Mouse (Mus musculus) liver, adult 2 months (tissue): ENCODE results near the gene Id3. TPM values are rescaled to one million over a fixed set of nuclear protein-coding genes. Genes with fewer than 3 reads are reported as not detected.

ENCODE experiments used
- DNase-seq: peaks from one replicate; pipeline ENCODE4 v3.0.0-alpha.2; 2011; ENCODE audit warnings: low read depth, low spot score; ENCODE audit errors: extremely low read depth
- H3K27ac ChIP-seq: fragments of 200-500 bp; replicated peaks from 2 replicates; pipeline ENCODE4 v1.5.1; 2012; ENCODE audit warnings: low read depth, mild to moderate bottlenecking, control low read depth, inconsistent platforms, low read length; ENCODE audit not compliant: insufficient read depth
- H3K27me3 ChIP-seq: fragments of 200-500 bp; 2 replicates; pipeline ENCODE4 v1.6.1; 2012; ENCODE audit warnings: mild to moderate bottlenecking, moderate library complexity, low read length, inconsistent platforms; ENCODE audit not compliant: control insufficient read depth, insufficient read depth
- H3K36me3 ChIP-seq: fragments of 200-500 bp; 2 replicates; pipeline ENCODE4 v1.6.1; 2012; ENCODE audit warnings: low read length, inconsistent platforms; ENCODE audit not compliant: control insufficient read depth, insufficient read depth
- H3K4me1 ChIP-seq: fragments of 200-500 bp; 2 replicates; pipeline ENCODE4 v1.6.1; 2011; ENCODE audit warnings: low read length; ENCODE audit not compliant: control insufficient read depth, insufficient read depth
- H3K4me3 ChIP-seq: fragments of 200-500 bp; 2 replicates; pipeline ENCODE4 v1.5.1; 2011; ENCODE audit warnings: low read depth, mild to moderate bottlenecking, control low read depth, low read length, moderate library complexity; ENCODE audit not compliant: insufficient read depth
- H3K79me2 ChIP-seq: fragments of 200-500 bp; 2 replicates; pipeline ENCODE4 v1.6.1; 2012; ENCODE audit warnings: inconsistent platforms, mild to moderate bottlenecking, low read length, moderate library complexity; ENCODE audit not compliant: control insufficient read depth, insufficient read depth
- H3K9ac ChIP-seq: fragments of 200-500 bp; 2 replicates; pipeline ENCODE4 v1.6.1; 2012; ENCODE audit warnings: low read depth, mild to moderate bottlenecking, control low read depth, inconsistent platforms, low read length
- CTCF ChIP-seq: fragments of 200-500 bp; IDR thresholded peaks from 2 replicates; pipeline ENCODE4 v1.5.1; 2011; ENCODE audit warnings: low read depth, low read length, control low read depth
- POLR2A ChIP-seq: fragments of 200-500 bp; IDR thresholded peaks from 2 replicates; pipeline ENCODE4 v1.6.1; 2011; ENCODE audit warnings: low read length, control low read depth; ENCODE audit not compliant: insufficient read depth; ENCODE audit errors: extremely low read depth
- WGBS: fragments of 180-500 bp; shearing (Covaris S2); methylation state at CpG from one replicate; pipeline ENCODE4 v1.1.7; 2018; 5-methylcytosine and 5-hydroxymethylcytosine counted together
- polyA plus RNA-seq: library from polyadenylated mRNA; depleted of rRNA; stranded (reverse); fragments of >200 nt; gene quantifications from 2 replicates; pipeline ENCODE4 v1.2.3, GENCODE M21; 2012
- total RNA-seq: library from RNA; depleted of rRNA; stranded (reverse); fragments of >200 nt; gene quantifications from 2 replicates; pipeline ENCODE4 v1.2.3, GENCODE M21; 2014

Id3 gene
- total and polyA plus RNA-seq, 2 experiments = 33.2 to 274 TPM

DNA sequence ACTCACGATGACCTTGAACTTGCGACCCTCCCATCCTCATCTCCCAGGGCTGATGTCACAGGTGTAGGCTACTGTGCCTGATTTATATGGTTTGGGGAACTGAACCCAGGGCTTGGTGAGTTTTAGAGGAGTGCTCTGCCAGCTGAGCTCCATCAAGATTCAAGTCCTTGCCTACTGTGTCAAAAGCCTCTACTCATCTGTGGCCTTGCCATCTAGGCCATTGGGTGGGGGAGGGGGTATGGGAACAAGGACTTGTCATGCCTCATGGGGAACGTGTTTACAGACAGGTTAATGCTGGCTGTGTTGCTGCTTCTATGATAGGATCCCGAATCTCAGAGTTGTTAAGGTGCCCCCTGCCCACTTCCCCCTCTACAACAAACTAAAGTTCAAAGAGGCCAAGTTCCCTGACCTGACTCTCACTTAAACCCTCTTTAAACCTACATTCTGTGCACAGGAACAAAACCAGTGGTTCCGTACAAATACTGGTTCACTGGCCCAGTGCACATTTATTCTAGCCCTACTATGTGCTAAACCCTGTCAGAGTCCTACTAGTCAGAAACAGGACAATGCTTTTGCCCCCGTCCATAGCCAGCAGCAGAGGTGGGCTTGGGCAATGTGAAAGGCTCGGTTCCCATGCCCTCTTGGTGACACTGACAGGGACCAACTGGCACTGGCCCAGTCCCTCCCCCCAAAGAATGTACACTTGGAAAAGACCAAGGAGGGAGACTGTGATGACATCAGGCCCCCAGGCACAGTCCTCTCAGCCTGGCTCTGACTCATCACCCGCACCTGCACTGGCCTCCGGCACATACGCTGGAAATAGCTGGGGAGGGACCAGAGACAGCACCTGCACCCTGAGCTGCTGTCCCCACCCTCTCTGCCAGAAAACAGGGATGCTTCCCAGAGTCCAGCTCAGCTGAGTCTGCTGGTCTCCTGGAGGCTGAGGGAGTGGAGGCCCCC is 33.1 kb upstream of the Id3 start:
- Histone ChIP-seq H3K4me3 (no peak overlapping the region), H3K27ac (no peak overlapping the region), H3K79me2 (no peaks in the 10 kb centered on the region), H3K4me1 (no peaks in the 10 kb centered on the region), H3K36me3 (no peaks in the 10 kb centered on the region), H3K9ac (no peak overlapping the region), H3K27me3 (no peaks in the 10 kb centered on the region)
- whole genome bisulfite sequencing = 80% methylated on average over 10 of the region's 10 CpGs
- TF ChIP-seq CTCF (no peak), POLR2A (no peak)
- DNase-seq = peak; percentile 45

GRCm38 (mm10) chr4:136112344-136112743 is 31.0 kb upstream of the Id3 start:
- Histone ChIP-seq H3K9ac (no peak overlapping the region), H3K4me1 (peaks cover 4% of the 10 kb centered on the region), H3K27me3 (no peaks in the 10 kb centered on the region), H3K4me3 (no peak overlapping the region), H3K36me3 (no peaks in the 10 kb centered on the region), H3K79me2 (no peaks in the 10 kb centered on the region), H3K27ac (no peak overlapping the region)
- WGBS = 90% methylated on average over 5 of the region's 5 CpGs
- TF ChIP-seq CTCF (no peak), POLR2A (no peak)
- DNase-seq = no peak

- Histone ChIP-seq H3K4me3 (no peak overlapping the region), H3K27ac (no peak overlapping the region), H3K27me3 (no peaks in the 10 kb centered on the region), H3K79me2 (no peaks in the 10 kb centered on the region), H3K36me3 (no peaks in the 10 kb centered on the region), H3K4me1 (peaks cover 5% of the 10 kb centered on the region), H3K9ac (no peak overlapping the region)
- no peak for DNase-seq
- TF ChIP-seq CTCF (no peak), POLR2A (no peak)
- 85% methylated on average over 5 of the region's 5 CpGs for WGBS
These were observed 28.6 kb upstream of the Id3 start for GRCm38 (mm10) chr4:136114747-136115146.

GRCm38 (mm10) chr4:136117022-136117421 is 26.3 kb upstream of the Id3 start:
- 0 out of 2 replicates have a peak overlapping the region, but pooled peaks have one; percentile 22 for H3K27ac ChIP-seq
- DNase-seq = peak; percentile 80

GRCm38 (mm10) chr4:136120041-136120440 is 23.3 kb upstream of the Id3 start:
- TF ChIP-seq CTCF (no peak), POLR2A (no peak)
- WGBS = 37% methylated on average over 16 of the region's 16 CpGs
- no peaks in the 10 kb centered on the region for H3K27me3 ChIP-seq
- H3K36me3 ChIP-seq = no peaks in the 10 kb centered on the region
- H3K4me1 ChIP-seq = peaks cover 18% of the 10 kb centered on the region
- no peaks in the 10 kb centered on the region for H3K79me2 ChIP-seq
- H3K27ac ChIP-seq = peak overlapping the region; percentile 1; the same call in 1 of the 2 replicates
- H3K9ac ChIP-seq = no peak overlapping the region
- no peak for DNase-seq
- H3K4me3 ChIP-seq = no peak overlapping the region

More at GRCm38 (mm10) chr4:136117022-136117421, 26.3 kb upstream of the Id3 start:
- peak overlapping the region; percentile 41; the same call in 1 of the 2 replicates for H3K9ac ChIP-seq
- H3K79me2 ChIP-seq = no peaks in the 10 kb centered on the region
- TF ChIP-seq CTCF = no peak
- no peak for TF ChIP-seq POLR2A
- H3K36me3 ChIP-seq = no peaks in the 10 kb centered on the region
- WGBS = 11% methylated on average over 13 of the region's 13 CpGs
- no peak overlapping the region for H3K4me3 ChIP-seq
- H3K4me1 ChIP-seq = peaks cover 9% of the 10 kb centered on the region
- no peaks in the 10 kb centered on the region for H3K27me3 ChIP-seq

DNA sequence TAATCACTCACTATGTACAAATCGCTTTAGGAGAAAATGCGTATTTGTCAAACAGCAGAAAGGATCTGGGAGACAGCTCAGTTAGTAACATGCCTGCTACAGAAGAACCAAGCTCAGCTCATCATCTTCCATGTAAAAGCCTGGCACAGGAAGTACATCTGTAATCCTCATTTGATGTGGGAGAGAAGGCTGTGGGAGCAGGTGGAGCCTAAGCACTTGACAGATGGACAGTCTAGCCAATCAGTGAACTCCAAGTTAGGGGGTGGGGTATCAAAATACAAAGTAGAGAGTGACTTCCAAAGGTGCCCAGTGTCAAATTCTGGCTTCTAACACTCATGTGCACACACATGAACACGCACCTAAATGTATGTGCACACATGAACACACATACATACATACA is 22.1 kb upstream of the Id3 start:
- no peaks in the 10 kb centered on the region for H3K36me3 ChIP-seq
- no peak overlapping the region for H3K9ac ChIP-seq
- WGBS = 76% methylated on average over 3 of the region's 3 CpGs
- H3K79me2 ChIP-seq = no peaks in the 10 kb centered on the region
- H3K4me3 ChIP-seq = no peak overlapping the region
- H3K4me1 ChIP-seq = peaks cover 25% of the 10 kb centered on the region
- TF ChIP-seq CTCF (no peak), POLR2A (no peak)
- DNase-seq = no peak
- no peaks in the 10 kb centered on the region for H3K27me3 ChIP-seq
- no peak overlapping the region for H3K27ac ChIP-seq
